In genomic region chr6:34515098-34515782, GRCm38 (mm10) we compare ENCODE assay signal across 13 mouse cellular contexts. TPM values are rescaled to one million over a fixed set of nuclear protein-coding genes. Genes with fewer than 3 reads are reported as not detected.
DNase-seq lines count a peak whose midpoint lies in the region; ATAC-seq and TF ChIP-seq lines count a peak whose summit lies in the region.
"Had no signal": no experiment of that assay in that cellular context is flagged by ENCODE, and none has a peak within 500 bp of the region (broad histone marks: within the 10 kb centered on the region; RNA-seq: fewer than 3 reads in every experiment).

No protein-coding gene starts in this region.

- no peak overlapping the region for H3K4me3 ChIP-seq in forebrain, embryonic 10.5 days
- no peak overlapping the region for H3K4me3 ChIP-seq in forebrain, embryonic 11.5 days (ENCODE audit: low read depth, low read length)
- no peak overlapping the region for H3K4me3 ChIP-seq in embryonic facial prominence, embryonic 13.5 days
- H3K4me3 ChIP-seq in limb, embryonic 14.5 days (replicated peaks; ENCODE audit: low read length) = no peak overlapping the region
- H3K4me3 ChIP-seq: midbrain, embryonic 12.5 days had no signal

- H3K27me3 ChIP-seq in forebrain, embryonic 10.5 days (ENCODE audit: poor library complexity, severe bottlenecking) = no peaks in the 10 kb centered on the region
- no peaks in the 10 kb centered on the region for H3K27me3 ChIP-seq in forebrain, embryonic 11.5 days (ENCODE audit: control insufficient read depth, insufficient read depth, low read length)
- no peaks in the 10 kb centered on the region for H3K27me3 ChIP-seq in embryonic facial prominence, embryonic 13.5 days
- H3K27me3 ChIP-seq in limb, embryonic 14.5 days (ENCODE audit: control insufficient read depth, insufficient read depth, low read length) = no peaks in the 10 kb centered on the region
- H3K27me3 ChIP-seq: midbrain, embryonic 12.5 days had no signal

- ATAC-seq in forebrain, embryonic 11.5 days (replicated peaks; ENCODE audit: low FRiP score) = no peak
- no peak for ATAC-seq in embryonic facial prominence, embryonic 13.5 days (ENCODE audit: insufficient number of reproducible peaks, insufficient read depth, low FRiP score, low TSS enrichment, low read depth)
- ATAC-seq in limb, embryonic 14.5 days (ENCODE audit: low FRiP score, low read depth) = peak; percentile 53

- no peak for TF ChIP-seq POLR2A in limb, embryonic 14.5 days (IDR thresholded peaks at IDR 0.05; ENCODE audit: borderline replicate concordance, extremely low read depth, insufficient read depth, insufficient read length)

- no peaks in the 10 kb centered on the region for H3K9me3 ChIP-seq in forebrain, embryonic 10.5 days
- no peaks in the 10 kb centered on the region for H3K9me3 ChIP-seq in forebrain, embryonic 11.5 days (ENCODE audit: control insufficient read depth, low read length)
- no peaks in the 10 kb centered on the region; the same call in 1 of the 2 replicates for H3K9me3 ChIP-seq in embryonic facial prominence, embryonic 13.5 days
- no peaks in the 10 kb centered on the region for H3K9me3 ChIP-seq in limb, embryonic 14.5 days (ENCODE audit: control insufficient read depth, low read length)
- H3K9me3 ChIP-seq: midbrain, embryonic 12.5 days had no signal

- no peaks in the 10 kb centered on the region for H3K36me3 ChIP-seq in forebrain, embryonic 10.5 days (replicated peaks)
- H3K36me3 ChIP-seq in forebrain, embryonic 11.5 days (ENCODE audit: control insufficient read depth, insufficient read depth, low read length) = no peaks in the 10 kb centered on the region
- no peaks in the 10 kb centered on the region for H3K36me3 ChIP-seq in embryonic facial prominence, embryonic 13.5 days
- no peaks in the 10 kb centered on the region for H3K36me3 ChIP-seq in limb, embryonic 14.5 days (ENCODE audit: control insufficient read depth, insufficient read depth, low read length)
- H3K36me3 ChIP-seq: midbrain, embryonic 12.5 days had no signal

- intact Hi-C loops in left cerebral cortex, postnatal 14 days (cut with DNase I) = loop anchor here (2.0 to 10.0 kb wide), 3 partner anchors 240 to 480 kb away; partner anchors contain the start of gene Stra8
- intact Hi-C loops in left cerebral cortex, postnatal 25 days (cut with DNase I) = no loop called here

- no peak for DNase-seq in forebrain, embryonic 10.5 days (ENCODE audit: extremely low spot score, low spot score)
- no peak for DNase-seq in forebrain, embryonic 11.5 days (ENCODE audit: low spot score)
- peak; percentile 13 to 22 for DNase-seq in left cerebral cortex, postnatal 14 days (ENCODE audit: low spot score in 2 of 2)
- no peak for DNase-seq in left cerebral cortex, postnatal 25 days (ENCODE audit: low spot score in 2 of 2)
- peak; percentile 54 for DNase-seq in limb, embryonic 14.5 days (ENCODE audit: low spot score)
- DNase-seq in urinary bladder, adult 2 months (ENCODE audit: low spot score) = no peak
- DNase-seq in Muller cell, postnatal 12 days (ENCODE audit: inconsistent ontology term) = no peak
- DNase-seq: adrenal gland, postnatal 10 days; B cell, adult 2 months; cerebellum, adult 8-10 months had no signal

- peaks cover 20% of the 10 kb centered on the region for H3K4me1 ChIP-seq in forebrain, embryonic 10.5 days
- no peaks in the 10 kb centered on the region for H3K4me1 ChIP-seq in forebrain, embryonic 11.5 days (replicated peaks; ENCODE audit: control insufficient read depth, insufficient read depth, low read length)
- H3K4me1 ChIP-seq in embryonic facial prominence, embryonic 13.5 days = peaks cover 35% of the 10 kb centered on the region
- peaks cover 38% of the 10 kb centered on the region for H3K4me1 ChIP-seq in limb, embryonic 14.5 days (ENCODE audit: control insufficient read depth, insufficient read depth, low read length)
- H3K4me1 ChIP-seq: midbrain, embryonic 12.5 days had no signal

- 78% methylated on average over 10 of the region's 10 CpGs for WGBS in forebrain, embryonic 10.5 days
- 75% methylated on average over 10 of the region's 10 CpGs for WGBS in forebrain, embryonic 11.5 days
- WGBS in embryonic facial prominence, embryonic 13.5 days = 47% methylated on average over 10 of the region's 10 CpGs
- 48% methylated on average over 10 of the region's 10 CpGs for WGBS in limb, embryonic 14.5 days

- H3K4me2 ChIP-seq in forebrain, embryonic 11.5 days (ENCODE audit: low read depth, low read length, severe bottlenecking) = no peak overlapping the region
- H3K4me2 ChIP-seq in embryonic facial prominence, embryonic 13.5 days = peak overlapping the region; percentile 38
- H3K4me2 ChIP-seq in limb, embryonic 14.5 days (replicated peaks; ENCODE audit: low read depth, low read length, severe bottlenecking) = no peak overlapping the region
- H3K4me2 ChIP-seq: heart, embryonic 11.5 days; midbrain, embryonic 12.5 days had no signal

- no peak overlapping the region for H3K9ac ChIP-seq in forebrain, embryonic 11.5 days (ENCODE audit: low read length)
- H3K9ac ChIP-seq in embryonic facial prominence, embryonic 13.5 days = no peak overlapping the region
- no peak overlapping the region; the same call in 1 of the 2 replicates for H3K9ac ChIP-seq in limb, embryonic 14.5 days (ENCODE audit: low read depth, low read length, severe bottlenecking)
- H3K9ac ChIP-seq: midbrain, embryonic 12.5 days had no signal

- peak overlapping the region; percentile 61 for H3K27ac ChIP-seq in forebrain, embryonic 10.5 days
- no peak overlapping the region for H3K27ac ChIP-seq in forebrain, embryonic 11.5 days (ENCODE audit: low read depth, low read length)
- H3K27ac ChIP-seq in embryonic facial prominence, embryonic 13.5 days = peak overlapping the region; percentile 78
- peak overlapping the region; percentile 74 for H3K27ac ChIP-seq in limb, embryonic 14.5 days (replicated peaks; ENCODE audit: low read depth, low read length)
- H3K27ac ChIP-seq: midbrain, embryonic 12.5 days had no signal

RNA-seq across cellular contexts. Expression of gene Bpgm, which starts 39.2 kb away (rescaled TPM):
- 54.6 and 68.6 TPM in 2 replicates for polyA plus RNA-seq in forebrain, embryonic 10.5 days (2016; fragmentation: Nextera tagmentation; extraction: Ambion mirVana)
- polyA plus RNA-seq in forebrain, embryonic 11.5 days (2014; fragmentation: Nextera tagmentation; extraction: Ambion mirVana) = 71.2 TPM in 2 replicates
- 10 to 100 TPM; 69.4 to 74.8 TPM for total RNA-seq in left cerebral cortex, postnatal 14 days (2021)
- 10 to 100 TPM; 69.3 to 76.2 TPM for total RNA-seq in left cerebral cortex, postnatal 25 days (2021)
- polyA plus RNA-seq in embryonic facial prominence, embryonic 13.5 days (2015; fragmentation: Nextera tagmentation; extraction: Ambion mirVana) = 42.9 and 49.6 TPM in 2 replicates
- polyA plus RNA-seq in limb, embryonic 14.5 days (2012; rRNA removed) = 30.0 and 38.5 TPM in 2 replicates
- 37.1 and 37.5 TPM in 2 replicates for polyA plus RNA-seq in limb, embryonic 14.5 days (2014; fragmentation: Nextera tagmentation; extraction: Ambion mirVana)
- 40.9 and 45.8 TPM in 2 replicates for polyA plus RNA-seq in urinary bladder, adult 2 months (2012; rRNA removed)

Comparison
In these comparisons a context has a peak if more than half of its experiments do, and no peak if none do; other contexts are left out.
1. DNase-seq: peak in left cerebral cortex, postnatal 14 days (2 of 2) and limb, embryonic 14.5 days (single experiment); none in forebrain, embryonic 10.5 days (single experiment), forebrain, embryonic 11.5 days (single experiment), left cerebral cortex, postnatal 25 days (0 of 2), urinary bladder, adult 2 months (single experiment) and Muller cell, postnatal 12 days (single experiment).